Mouse (Mus musculus): ENCODE data around the gene Rnf44.

Rnf44 gene

DNA sequence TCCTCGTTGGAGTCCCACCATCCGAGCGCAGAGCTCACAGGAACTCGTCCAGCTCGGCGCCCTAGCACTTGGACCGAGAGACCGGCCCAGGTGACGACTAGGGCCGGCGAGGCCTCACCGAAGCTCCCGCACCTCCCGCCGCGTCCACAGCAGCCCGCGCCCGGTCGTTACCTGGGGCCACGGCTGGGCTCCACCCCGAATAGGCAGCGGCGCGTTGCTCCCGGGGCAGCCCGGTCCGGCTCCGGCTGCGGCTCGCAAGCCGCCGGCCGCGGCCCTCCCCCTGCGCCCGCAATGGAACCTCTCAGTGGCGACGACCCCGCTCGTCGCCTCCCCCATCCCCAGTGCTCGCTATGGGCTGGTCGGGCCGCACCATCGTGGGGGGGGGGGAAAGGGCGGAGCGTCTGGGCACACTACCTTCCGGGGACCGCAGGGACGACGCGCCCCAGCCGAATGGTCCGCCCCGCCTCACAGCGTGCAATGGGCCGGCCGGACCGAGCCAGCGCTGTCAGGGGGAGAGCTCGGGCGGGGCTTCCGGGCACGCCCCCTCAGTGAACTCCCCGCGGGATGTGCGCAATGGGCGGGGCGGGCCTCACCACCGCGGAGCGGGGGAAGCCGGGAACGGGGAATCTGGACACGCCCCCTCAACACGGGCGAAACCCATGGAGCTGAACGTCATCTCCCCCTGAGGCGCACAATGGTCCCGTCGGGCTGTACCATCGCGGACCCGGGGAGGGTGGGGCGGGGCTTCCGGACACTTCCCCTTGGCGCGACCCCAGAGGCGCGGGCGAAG, at the start of gene Rnf44:
Gene Rnf44 (minus strand): TSS at position 350 of the 790 bp plus-strand sequence.
- peak; percentile 95 for DNase-seq (ENCODE audit: low read depth)

DNA sequence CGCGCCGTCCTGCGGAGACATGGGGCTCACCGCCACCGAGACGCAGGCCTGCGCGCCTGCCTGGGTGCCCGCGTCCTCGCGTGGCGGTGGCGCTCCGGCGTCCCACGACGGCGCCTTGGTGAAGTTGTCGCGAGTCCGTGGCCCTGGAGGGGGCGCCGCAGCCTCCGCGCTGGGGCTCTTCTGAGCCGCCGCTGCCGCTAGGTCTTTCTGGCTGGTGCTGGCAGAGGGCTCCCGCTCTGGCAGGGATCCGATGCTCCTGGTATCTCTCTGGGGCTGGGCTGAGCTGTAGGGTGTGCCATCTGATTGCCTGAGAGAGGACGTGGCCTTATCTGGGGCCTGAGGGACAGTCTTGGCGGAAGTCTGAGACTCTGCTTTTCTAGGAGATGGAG, 44.5 kb upstream of the Rnf44 start:
- no peak for DNase-seq (ENCODE audit: low read depth)

DNA sequence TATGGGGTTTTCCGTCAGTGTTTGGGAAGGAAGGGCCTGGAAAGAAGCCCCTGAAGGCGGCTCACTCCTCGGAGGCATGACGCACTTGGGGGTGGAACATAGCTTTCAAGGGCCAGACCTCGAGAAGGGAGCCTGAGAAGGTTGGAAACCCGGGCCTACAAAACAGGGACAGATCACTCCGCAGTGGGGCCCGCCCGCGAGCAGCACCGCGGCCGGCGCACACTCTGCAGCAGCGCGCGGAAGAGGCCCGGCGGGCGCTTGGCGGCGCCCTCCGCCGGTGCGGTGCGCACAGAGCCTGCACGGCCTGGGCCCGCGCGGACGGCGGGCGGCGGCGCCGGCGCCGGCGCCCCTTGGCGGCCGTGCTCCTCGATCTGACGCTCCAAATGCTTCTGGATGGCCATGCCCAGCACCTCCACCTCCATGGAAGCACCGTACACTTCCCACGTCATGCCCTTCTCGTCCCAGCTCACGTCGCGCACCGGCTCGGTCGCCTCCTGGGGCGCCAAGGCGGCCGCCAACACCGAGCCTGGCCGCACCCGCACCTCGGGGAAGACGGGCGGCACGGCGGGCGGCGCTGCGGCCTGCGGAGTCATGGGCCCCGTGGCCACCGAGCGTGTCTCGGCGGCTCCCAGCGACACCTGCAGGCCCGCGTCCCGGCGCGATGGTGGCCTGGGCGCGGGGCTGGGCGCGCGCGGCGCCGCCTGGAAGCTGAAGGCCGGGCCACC, 43.9 kb upstream of the Rnf44 start:
- no peak for DNase-seq (ENCODE audit: low read depth)

DNA sequence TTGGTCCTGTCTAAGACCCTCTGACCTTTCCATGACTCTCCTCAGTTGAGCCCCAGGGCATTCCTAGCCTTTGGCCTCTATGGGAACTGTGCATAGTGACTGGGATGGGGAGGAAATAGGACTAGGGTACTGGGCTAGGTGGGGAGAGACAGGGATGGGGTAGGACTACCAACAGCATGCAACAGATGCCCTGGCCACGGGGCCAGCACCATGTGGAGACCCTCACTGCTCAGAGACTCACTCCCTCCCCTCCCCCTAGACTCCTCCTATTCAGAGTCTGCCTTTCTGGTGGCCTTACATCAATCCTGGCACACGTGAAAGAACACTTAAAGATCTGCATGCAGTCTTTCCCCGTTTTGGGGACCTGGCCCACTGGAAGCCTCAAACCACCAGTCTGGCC, 43.2 kb upstream of the Rnf44 start:
- no peak for DNase-seq (ENCODE audit: low read depth)

DNA sequence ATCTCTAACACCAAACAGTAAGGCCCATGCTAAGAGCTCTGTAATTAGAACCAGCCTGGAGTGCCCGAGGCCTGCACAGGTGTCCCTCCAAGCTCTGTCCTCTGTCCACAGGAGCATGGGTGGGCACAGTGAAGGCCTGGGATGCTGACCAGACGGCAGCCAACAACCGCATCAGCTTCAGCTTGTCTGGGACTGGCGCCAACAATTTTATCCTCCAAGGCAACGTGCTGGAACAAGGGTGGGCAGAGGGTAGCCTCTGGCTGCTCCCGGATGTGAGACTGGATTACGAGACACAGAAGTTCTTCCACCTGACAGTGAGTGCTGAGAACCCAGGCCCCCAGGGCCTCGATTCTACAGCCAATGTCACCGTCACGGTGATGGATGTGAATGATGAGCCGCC, 32.4 kb upstream of the Rnf44 start:
- DNase-seq (ENCODE audit: low read depth): no peak

DNA sequence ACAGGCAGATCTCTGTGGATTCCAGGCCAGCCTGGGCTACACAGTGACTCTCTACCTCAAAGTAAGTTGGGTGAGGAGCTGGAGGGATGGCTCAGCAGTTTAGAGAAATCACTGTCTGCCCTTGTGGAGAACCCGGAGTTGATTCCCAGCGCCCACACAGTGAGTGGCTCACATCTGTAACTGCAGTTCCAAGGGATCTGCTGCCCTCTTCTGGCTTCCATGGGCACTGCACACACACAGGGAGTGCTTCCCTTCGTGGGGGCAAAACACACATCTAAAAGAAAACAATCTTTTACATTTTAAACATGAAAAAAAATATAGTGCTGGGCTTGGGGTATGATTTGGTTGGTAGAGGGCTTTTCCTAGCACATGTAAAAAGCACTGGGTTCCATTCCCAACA, 29.4 kb upstream of the Rnf44 start:
- DNase-seq (ENCODE audit: low read depth): no peak

DNA sequence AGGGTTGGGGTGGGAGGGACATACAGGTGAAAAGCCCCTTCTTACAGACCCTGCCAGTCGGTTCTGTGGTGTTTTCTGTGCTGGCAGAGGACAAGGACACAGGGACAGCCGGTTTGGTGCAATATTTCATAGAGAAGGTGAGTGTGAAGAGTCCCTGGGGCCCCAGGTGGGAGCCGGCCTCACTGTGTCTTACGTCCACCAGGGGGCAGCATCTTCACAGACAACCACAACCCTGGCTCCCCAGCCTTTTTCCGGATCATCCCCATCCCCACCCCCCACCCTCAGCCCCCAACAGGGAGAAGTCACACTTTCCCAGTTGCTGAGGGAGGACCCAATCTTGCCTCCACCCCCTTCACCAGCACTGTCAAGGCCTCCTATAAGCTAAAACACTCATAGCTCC, 23.2 kb upstream of the Rnf44 start:
- no peak for DNase-seq (ENCODE audit: low read depth)

DNA sequence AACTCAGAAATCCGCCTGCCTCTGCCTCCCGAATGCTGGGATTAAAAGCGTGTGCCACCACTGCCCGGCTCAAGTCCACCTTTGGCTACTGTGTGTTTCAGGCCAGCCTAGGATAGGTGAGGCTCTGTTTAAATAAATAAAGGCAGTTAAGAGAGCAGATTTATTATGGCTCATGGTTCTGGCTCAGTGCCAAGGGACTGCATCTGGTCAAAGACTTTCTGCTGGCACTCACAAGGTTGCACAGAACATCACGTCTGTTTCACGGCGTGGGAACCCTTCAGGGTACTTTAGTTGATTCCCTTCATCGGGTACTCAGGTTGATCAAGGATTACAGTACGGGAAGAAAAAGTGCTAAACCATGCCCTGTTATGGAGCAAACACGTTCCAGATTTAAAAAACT, 21.3 kb upstream of the Rnf44 start:
- no peak for DNase-seq (ENCODE audit: low read depth)

DNA sequence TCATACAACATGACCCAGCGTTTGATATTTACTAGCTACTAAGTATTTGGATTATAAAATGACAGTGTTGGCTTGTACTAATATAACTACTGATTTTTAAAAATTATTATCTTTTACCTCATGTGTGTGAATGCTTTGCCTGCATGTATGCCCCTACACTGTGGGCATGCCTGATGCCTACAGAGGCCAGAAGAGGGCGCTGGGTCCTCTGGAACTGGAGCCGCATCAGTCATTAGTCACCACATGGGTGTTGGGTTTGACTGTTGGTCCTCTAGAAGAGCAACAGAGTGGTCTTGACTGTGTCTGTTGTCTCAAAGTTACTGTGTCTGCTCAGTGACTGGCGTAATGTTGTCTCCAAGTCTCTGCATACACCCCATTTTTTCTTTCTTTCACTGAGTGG, 20.7 kb upstream of the Rnf44 start:
- no peak for DNase-seq (ENCODE audit: low read depth)

DNA sequence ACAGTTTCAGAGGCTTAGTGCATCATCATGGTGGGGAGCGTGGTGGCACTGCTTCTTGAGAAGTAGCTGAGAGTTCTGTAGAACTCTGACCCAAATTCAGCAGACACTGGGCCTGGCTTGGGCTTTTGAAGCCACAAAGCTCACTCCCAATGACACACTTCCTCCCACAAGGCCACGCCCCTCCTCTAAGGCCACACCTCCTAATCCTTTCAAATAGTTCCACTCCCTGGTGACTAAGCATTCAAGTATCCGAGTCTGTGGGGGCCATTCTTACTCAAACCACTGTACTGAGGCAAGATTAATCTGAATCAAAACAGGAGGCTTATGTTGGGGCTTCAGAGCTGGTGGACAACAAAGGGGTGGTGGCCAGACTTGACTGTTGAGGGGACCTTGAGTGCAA, 17.2 kb upstream of the Rnf44 start:
- DNase-seq (ENCODE audit: low read depth): no peak

DNA sequence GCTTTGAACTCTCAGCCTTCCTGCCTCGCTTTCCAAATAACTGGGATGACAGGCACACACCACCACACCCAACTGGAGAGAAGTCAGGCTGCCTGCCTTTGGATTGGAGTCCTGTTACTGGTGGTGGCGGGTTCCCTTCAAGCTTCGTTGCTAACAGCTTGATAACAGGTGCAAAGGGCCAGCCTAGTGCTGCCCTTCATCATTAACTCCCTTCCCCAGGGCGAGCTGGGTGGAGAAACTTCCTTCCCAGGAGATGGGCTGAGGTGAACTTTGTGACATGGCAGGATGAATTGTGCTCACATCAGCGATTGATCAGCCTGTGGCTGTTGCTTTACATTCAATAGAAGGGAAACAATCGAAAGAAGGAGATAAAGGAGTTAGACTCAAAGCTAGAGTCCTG, 11.2 kb upstream of the Rnf44 start:
- DNase-seq (ENCODE audit: low read depth): no peak

DNA sequence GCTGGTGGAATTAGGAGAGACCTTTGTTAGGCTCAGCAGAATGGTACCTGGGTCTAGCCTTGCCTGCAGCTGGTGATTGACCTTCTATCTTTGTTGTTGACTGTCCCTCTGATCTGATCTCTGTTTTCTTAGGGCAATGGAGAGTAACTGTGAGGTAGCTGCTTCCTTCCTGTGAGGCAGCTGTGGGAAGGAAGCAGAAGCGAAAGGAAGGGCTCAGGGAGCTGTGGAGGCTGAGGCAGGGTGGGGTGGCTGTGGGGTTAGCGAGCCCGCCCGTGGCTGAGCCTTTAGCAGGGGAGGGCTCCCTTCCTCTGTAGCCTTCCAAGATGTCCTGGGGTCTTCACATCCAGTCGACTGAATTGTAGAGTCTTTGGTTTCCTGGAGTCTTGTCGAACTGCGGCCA, 8.8 kb upstream of the Rnf44 start:
- no peak for DNase-seq (ENCODE audit: low read depth)

DNA sequence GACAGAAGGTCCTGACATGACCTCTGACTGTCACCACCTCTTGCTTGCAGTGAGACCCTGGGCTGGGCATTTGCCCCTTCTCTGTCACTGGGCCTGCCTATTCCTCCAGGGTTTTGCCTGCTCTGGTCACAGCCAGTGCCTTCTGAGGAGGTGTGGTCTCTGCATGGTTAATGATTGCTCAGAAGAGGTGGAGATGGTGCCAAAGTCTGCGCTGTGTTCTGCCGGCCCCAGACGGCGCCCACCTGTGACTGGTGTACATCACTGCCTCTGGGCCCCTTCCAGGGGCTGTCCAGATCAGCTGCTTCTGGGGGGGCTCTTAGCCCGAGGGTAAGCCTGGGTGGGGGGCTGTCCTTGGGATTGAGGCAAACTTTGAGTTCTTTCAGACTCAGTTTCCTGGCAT, 7.5 kb upstream of the Rnf44 start, which contains the start of gene Cdhr2:
Gene Cdhr2 (plus strand): TSS at position 219 of the 400 bp plus-strand sequence.
- no peak for DNase-seq (ENCODE audit: low read depth)

DNA sequence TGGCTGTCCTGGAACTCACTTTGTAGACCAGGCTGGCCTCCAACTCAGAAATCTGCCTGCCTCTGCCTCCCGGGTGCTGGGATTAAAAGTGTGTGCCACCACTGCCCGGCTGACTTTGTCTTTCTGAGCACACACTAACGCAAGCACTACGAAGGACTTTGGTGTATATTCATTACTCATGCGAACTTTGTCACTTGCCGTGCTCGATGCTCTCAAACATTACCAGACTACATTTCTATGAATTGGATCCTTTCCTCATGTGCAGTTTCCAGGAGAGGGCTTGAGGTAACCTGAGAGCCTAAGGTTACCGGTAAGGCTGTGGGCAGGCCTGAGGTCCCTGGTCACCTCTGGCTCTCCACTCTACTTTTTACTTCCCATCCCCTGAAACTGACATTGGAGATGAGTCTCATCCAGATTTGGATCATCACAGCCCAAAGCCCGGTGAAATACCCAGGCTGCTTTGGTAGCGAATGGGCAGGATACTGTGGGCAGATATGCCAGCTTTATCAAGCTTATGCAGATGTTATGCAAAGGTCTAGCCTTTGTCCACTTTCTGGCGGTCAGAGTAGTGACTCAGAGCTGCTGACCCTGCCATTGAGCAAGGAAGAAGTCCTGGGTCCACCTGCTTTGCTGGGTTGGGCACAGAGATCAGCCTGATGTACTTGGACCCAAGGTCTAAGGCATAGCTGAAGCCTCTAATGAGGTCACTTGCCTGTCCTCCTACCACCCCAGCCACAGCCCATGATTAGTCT, 1.9 kb upstream of the Rnf44 start:
- no peak for DNase-seq (ENCODE audit: low read depth)

DNA sequence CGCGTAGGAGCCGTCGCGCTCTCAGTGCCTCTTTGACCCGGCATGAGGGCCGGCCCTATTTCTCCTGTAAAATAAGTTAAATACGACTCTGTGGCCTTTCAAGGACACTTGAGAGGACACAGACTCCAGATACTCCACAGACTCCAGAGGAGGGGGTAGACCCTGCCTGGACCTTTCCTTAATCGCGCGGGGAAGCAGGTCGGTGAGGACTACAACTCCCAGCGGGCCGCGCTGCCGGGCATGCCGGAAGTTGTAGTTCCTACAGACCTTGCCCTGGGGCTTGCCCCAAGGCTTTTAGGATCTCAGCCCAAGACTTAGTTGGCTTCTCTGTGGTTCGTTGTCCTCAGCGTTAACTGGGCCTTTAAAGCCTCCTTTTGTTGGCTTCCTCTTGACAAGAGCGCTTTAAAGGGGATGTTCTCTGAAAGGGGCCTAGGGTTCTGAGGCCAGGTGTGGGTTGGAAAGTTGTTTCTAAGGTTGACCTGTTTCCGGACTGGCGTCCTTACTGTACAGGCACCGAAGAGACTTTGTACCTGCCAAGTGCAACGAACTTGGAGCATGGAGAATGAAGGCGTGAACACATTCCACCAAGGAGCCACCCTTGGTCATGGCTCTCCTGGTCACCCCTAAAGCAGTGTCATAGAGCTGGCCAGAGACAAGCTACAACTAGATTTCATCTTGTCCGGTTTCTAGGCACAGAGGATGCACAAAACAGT, 797 bp upstream of the Rnf44 start:
- no peak for DNase-seq (ENCODE audit: low read depth)

DNA sequence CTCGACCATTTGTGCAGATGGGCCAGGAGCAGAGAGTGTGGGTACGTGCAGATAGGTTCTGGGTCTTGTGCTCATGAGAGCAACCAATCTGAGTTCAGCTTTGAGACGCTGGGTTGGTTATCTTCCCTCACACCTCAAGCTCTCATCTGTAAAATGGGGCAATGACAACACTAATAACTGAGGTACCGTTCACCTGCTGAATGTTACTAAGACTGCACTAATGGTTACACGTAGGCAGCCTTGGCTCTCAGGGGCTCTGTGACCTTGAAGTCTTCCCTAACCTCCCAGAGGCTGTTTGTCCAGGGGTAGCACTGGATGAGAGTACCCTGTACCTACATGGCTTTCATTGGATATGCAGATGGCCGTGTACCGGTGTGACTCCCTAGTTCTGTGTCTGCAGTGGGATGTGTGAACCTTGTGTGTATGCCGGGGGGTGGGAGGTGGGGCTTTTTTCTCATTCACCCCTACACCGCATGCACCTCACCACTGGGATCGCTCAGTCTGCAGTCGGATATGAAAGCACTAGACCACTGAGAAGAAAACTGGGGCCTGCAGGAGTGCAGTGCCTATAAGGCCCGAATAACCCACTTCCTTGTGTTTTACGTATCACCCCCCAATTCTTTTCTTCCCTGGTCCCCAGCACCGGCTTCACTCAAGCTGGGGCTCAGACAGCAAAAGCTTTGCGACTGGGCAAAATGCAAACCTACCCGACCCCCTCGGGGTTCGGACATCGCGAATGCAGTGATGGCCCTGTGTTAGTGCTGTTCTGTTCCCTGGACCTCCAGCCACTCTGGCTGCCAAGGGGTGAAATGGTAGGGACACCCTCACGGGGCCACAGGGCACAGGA, 773 bp downstream of the Rnf44 start:
- no peak for DNase-seq (ENCODE audit: low read depth)

DNA sequence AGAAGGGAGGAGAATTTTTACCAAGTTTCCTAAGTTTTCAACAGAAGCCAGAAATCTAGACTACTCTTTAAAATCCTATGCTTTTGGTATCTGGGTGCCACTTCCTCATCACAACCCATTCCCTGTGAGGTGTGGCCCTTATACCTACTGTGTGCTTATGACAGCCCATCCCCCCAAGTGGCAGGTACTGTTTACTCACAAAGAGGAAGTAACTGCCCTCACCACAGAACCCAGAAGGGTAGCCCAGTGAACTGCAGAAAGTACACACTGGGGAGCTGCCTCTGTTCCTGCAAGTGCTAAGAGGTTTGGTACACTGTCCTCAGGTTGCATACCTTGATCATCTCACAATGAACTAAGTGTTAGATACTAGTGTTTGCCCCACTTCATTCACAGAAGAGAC, 2.0 kb downstream of the Rnf44 start:
- no peak for DNase-seq (ENCODE audit: low read depth)

DNA sequence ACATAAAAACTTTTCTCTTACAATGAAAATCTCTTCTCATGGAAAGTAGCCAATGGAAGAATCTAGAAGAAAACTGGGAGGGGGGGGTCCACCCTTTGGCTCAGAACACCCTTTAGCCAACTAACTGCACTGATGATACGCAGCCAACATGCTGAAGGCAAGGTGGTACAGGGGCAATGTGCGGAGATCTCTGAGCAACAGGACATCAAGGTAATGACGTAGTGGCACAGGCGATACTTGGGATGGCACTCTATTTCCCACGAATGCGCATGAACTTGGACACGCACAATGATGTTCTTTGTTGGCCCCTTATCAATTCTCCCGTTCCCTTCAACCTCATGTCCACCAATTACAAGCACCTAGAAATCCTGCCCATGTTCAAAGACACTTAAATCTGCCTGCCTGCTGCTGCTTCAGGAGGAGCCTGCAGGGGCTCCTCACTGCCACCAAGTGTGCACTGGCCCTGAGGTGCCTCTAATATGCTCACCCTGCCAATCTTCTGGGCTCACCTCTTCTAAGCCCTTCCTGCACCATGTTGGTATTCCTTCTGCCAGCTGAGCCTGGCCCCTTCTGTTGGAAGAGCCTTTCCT, 3.5 kb downstream of the Rnf44 start:
- DNase-seq (ENCODE audit: low read depth): no peak

DNA sequence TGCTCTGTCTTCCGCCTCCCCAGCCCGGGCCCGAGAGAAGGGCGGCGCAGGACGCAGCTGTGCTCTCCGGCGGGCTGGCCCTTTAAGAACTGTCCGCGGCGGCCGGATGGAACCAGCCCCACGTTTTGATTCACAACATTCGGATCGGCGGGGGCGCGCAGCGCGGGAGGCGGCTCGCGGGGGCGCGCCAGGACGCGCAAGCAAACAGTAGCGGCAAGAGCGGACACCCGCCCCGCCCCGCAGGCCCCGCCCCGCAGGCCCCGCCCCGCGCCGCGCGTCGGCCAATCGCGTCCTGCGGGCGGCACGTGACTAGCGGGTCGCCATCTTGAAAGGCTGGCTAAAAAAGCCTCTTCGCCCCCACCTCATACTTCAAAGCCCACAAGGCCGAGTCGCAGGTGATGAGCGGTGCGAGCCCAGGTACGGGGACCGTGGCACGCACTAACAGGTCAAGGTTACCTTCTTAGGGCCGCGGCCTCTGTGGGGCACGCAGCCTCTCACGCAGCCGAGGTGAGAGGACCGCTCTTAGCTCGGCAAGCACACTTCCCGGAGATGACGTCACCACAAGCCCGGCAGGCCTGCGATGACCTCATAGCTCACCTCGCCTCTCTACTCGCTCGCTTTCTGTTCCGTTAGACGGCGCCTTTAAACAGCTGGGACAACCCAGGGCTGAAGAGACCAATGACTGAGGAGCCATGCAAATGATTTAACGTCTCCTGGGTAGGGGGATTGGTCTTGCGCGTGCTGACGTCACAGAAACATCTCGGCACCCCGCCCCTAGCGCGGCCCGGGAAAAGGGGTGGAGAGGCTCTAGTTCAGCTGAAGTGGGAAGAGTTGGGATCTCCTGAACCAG, 5.9 kb downstream of the Rnf44 start:
- peak; percentile 93 for DNase-seq (ENCODE audit: low read depth)

DNA sequence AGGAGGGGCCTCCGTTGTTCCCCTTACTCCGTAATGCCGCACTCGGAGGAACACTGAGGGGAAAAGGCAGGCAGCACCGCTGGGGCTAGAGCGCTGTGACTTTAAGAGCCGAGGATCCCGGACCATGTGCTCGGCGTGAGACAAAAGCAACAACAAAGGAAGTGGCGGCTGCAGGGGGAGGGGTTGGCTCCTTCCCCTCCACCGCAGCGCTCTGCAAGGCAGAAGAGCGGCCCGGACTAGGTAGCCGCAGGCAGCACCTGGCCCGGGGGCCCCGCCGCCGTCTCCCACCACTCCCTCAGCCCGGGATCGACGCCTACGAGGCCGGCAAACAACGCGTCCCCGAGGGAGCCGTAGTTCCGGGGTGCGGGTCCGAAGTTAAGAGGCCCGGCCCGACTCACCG, 6.6 kb downstream of the Rnf44 start:
- no peak for DNase-seq (ENCODE audit: low read depth)
